Mouse (Mus musculus) bone marrow macrophage, adult 2 months (primary cell): ENCODE data around the gene Ap3m1.

ENCODE experiments used
- CTCF ChIP-seq: IDR thresholded peaks from 2 replicates; pipeline ENCODE4 v1.5.1; 2012; ENCODE audit warnings: low read depth, mild to moderate bottlenecking, low read length, moderate library complexity
- POLR2A ChIP-seq: IDR thresholded peaks from 2 replicates; pipeline ENCODE4 v1.6.1; 2012; ENCODE audit warnings: mild to moderate bottlenecking, low read depth, low read length, borderline replicate concordance

GRCm38 (mm10) chr14:21090400-21090799, 38.1 kb upstream of the Ap3m1 start:
- TF ChIP-seq CTCF = no peak
- TF ChIP-seq POLR2A = no peak
